Mouse (Mus musculus) embryonic facial prominence, embryonic 15.5 days (tissue): ENCODE data around the gene Zswim5. TPM values are rescaled to one million over a fixed set of nuclear protein-coding genes. Genes with fewer than 3 reads are reported as not detected.

Source experiments
- ATAC-seq: fragments of 200-750 bp; cut with Nextera tagmentation; 2 replicates; pipeline ENCODE4 v1.8.0; 2017; ENCODE audit warnings: low read depth, moderate TSS enrichment; ENCODE audit not compliant: insufficient number of reproducible peaks, low FRiP score, low TSS enrichment
- H3K27ac ChIP-seq: fragments of 300-500 bp; sonication (generic); replicated peaks from 2 replicates; pipeline ENCODE4 v1.5.1; 2015; ENCODE audit warnings: mild to moderate bottlenecking, inconsistent platforms
- H3K27me3 ChIP-seq: fragments of 300-500 bp; sonication (generic); 2 replicates; pipeline ENCODE4 v1.6.1; 2015; ENCODE audit warnings: inconsistent platforms
- H3K36me3 ChIP-seq: fragments of 300-500 bp; sonication (generic); 2 replicates; pipeline ENCODE4 v1.6.1; 2015; ENCODE audit warnings: mild to moderate bottlenecking, inconsistent platforms
- H3K4me1 ChIP-seq: fragments of 300-500 bp; sonication (generic); 2 replicates; pipeline ENCODE4 v1.6.1; 2015; ENCODE audit warnings: inconsistent platforms
- H3K4me2 ChIP-seq: fragments of 300-500 bp; sonication (generic); replicated peaks from 2 replicates; pipeline ENCODE4 v1.6.1; 2015; ENCODE audit warnings: mild to moderate bottlenecking, inconsistent platforms
- H3K4me3 ChIP-seq: fragments of 300-500 bp; sonication (generic); replicated peaks from 2 replicates; pipeline ENCODE4 v1.5.1; 2015; ENCODE audit warnings: mild to moderate bottlenecking, inconsistent platforms
- H3K9ac ChIP-seq: fragments of 300-500 bp; sonication (generic); 2 replicates; pipeline ENCODE4 v1.6.1; 2015; ENCODE audit warnings: inconsistent platforms
- H3K9me3 ChIP-seq: fragments of 300-500 bp; sonication (generic); replicated peaks from 2 replicates; pipeline ENCODE4 v1.6.1; 2016; ENCODE audit warnings: inconsistent platforms
- WGBS: fragments of 180-500 bp; shearing (Covaris S2); methylation state at CpG from one replicate; pipeline ENCODE4 v1.1.7; 2015; 5-methylcytosine and 5-hydroxymethylcytosine counted together
- polyA plus RNA-seq: library from polyadenylated mRNA; unstranded; fragments of >200 nt; fragmentation: Nextera tagmentation; extraction: Ambion mirVana; gene quantifications from 2 replicates; pipeline ENCODE4 v1.2.1, GENCODE M21; 2015

Zswim5 gene
- polyA plus RNA-seq, 1 experiment from 2014 or later, result 0.45 TPM

GRCm38 (mm10) chr4:116989731-116990130 lies 112.6 kb downstream of the Zswim5 start:
- H3K36me3 ChIP-seq, result peaks cover 11% of the 10 kb centered on the region; the same call in 1 of the 2 replicates
- H3K27me3 ChIP-seq, result no peaks in the 10 kb centered on the region
- H3K4me3 ChIP-seq, result no peak overlapping the region
- no peak overlapping the region for H3K27ac ChIP-seq
- peaks cover 18% of the 10 kb centered on the region for H3K4me1 ChIP-seq
- ATAC-seq, result no peak
- H3K4me2 ChIP-seq, result no peak overlapping the region
- no peaks in the 10 kb centered on the region for H3K9me3 ChIP-seq
- WGBS, result 61% methylated on average over 6 of the region's 6 CpGs
- no peak overlapping the region for H3K9ac ChIP-seq

- H3K4me3 ChIP-seq, result no peak overlapping the region
- H3K9me3 ChIP-seq, result no peaks in the 10 kb centered on the region
- H3K36me3 ChIP-seq, result peaks cover 11% of the 10 kb centered on the region; the same call in 1 of the 2 replicates
- no peak overlapping the region for H3K4me2 ChIP-seq
- WGBS, result 16% methylated on average over 7 of the region's 7 CpGs
- ATAC-seq, result no peak
- H3K27me3 ChIP-seq, result no peaks in the 10 kb centered on the region
- no peak overlapping the region for H3K9ac ChIP-seq
- no peak overlapping the region for H3K27ac ChIP-seq
- H3K4me1 ChIP-seq, result peaks cover 29% of the 10 kb centered on the region
Measured at GRCm38 (mm10) chr4:116991366-116991765, 114.2 kb downstream of the Zswim5 start.

DNA sequence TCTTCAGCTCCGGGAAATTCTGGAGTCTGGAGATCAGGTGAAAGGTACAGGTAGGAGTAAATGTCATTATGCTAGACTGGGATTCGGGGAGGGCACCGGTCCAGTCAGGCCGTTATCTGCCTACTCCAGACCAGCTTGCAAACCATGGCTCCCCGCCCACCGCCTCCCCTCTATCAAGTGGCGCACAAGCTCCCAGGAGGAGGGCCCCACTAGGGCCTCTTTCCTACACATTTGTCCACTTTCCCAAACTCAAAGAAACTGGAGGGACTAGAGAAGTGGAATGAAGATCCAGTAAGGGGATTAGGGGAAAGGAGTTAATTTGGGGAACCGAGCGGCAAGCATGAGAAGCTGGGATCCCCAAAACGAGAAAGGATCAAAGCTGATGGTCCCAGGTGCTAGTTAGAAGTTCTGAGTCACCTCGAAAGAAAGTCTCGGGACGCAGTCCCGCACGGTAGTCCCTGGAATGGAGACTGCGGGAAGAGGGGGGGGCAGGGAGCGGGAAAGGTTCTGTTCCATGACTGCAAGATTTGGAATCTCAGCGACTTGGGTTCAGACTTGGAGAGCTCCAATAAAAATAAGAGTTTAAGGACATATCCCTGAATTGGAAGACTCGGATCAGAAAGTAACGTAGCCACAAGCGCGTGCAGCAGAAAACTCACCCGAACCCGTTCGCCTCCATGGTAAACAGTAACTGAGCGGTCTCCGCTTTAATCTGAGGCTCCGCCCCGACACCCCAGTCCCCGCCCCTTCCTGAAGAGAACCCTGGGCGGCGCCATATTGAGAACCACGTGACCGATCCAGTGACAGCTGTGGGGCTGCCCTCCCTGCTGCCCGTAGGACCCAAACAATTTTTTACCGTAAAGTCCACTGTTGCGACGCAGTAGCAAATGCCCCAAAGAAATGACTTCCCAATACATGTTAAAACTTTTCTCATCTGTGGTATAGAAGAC lies 116.8 kb downstream of the Zswim5 start, which contains the start of gene Urod:
Urod (minus strand) TSS at position 742 of the 950 bp plus-strand sequence.
- H3K27ac ChIP-seq, result peak within 1 kb of the TSS; percentile 36; the same call in 1 of the 2 replicates
- H3K4me3 ChIP-seq, result peak within 1 kb of the TSS; percentile 99
- H3K4me1 ChIP-seq, result peaks cover 28% of the 10 kb centered on the region
- peak within 1 kb of the TSS; percentile 96 for H3K4me2 ChIP-seq
- no peaks in the 10 kb centered on the region for H3K9me3 ChIP-seq
- ATAC-seq, result peak; percentile 93
- H3K36me3 ChIP-seq, result peaks cover 17% of the 10 kb centered on the region; the same call in 1 of the 2 replicates
- H3K9ac ChIP-seq, result peak within 1 kb of the TSS; percentile 73
- 2% methylated on average over 38 of the region's 38 CpGs for WGBS
- H3K27me3 ChIP-seq, result no peaks in the 10 kb centered on the region

DNA sequence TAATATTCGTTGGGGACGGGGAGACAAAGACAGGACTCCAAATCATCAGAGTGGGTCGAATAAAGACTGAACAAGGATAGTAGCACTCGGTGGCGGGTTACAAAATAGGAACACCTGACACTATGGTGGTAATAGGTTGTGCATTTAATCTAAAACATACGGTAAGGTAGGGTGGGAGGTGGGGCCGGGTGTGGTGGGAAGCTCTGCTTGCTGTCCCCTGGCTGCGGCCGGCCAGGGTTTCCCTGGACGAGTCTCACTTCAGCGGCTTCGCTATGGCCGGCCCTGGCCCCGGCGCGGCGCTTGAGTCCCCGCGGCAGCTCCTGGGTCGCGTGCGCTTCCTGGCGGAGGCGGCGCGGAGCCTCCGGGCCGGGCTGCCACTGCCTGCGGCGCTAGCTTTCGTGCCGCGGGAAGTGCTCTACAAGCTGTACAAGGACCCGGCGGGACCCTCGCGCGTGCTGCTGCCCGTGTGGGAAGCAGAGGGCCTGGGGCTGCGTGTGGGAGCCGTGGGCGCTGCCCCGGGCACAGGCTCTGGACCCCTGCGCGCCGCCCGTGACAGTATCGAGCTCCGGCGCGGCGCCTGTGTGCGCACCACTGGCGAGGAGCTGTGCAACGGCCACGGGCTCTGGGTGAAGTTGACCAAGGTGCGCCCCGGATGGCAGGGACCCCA lies 118.1 kb downstream of the Zswim5 start, which contains the start of gene Hectd3:
Hectd3 (plus strand) TSS at position 187 of the 667 bp plus-strand sequence.
- under 1% methylated on average over 58 of the region's 58 CpGs for WGBS
- Histone ChIP-seq H3K36me3 (peaks cover 24% of the 10 kb centered on the region), H3K9ac (peak within 1 kb of the TSS; percentile 73), H3K9me3 (no peaks in the 10 kb centered on the region), H3K27ac (peak within 1 kb of the TSS; percentile 36; the same call in 1 of the 2 replicates), H3K4me2 (peak within 1 kb of the TSS; percentile 96), H3K4me1 (peaks cover 28% of the 10 kb centered on the region), H3K4me3 (peak within 1 kb of the TSS; percentile 99), H3K27me3 (no peaks in the 10 kb centered on the region)
- ATAC-seq, result peak; percentile 44; the same call in 1 of the 2 replicates

DNA sequence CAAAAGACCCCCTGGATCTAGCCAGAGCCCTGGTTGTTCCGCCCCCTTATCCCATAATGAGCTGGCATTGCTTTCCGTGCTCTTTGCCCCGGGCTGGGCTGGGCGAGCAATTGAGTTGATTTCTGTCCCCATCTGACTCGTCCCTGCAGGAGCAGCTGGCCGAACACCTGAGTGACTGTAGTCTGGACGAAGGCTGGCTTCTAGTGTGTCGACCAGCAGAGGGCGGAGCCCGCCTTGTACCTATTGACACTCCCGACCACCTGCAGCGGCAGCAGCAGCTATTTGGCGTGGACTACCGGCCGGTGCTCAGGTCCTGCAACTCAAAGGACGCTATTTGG lies 118.6 kb downstream of the Zswim5 start:
- no peak for ATAC-seq
- Histone ChIP-seq H3K9ac (peak overlapping the region; percentile 73), H3K9me3 (no peaks in the 10 kb centered on the region), H3K27me3 (no peaks in the 10 kb centered on the region), H3K4me1 (peaks cover 28% of the 10 kb centered on the region), H3K27ac (peak overlapping the region; percentile 36; the same call in 1 of the 2 replicates), H3K4me2 (peak overlapping the region; percentile 96), H3K4me3 (peak overlapping the region; percentile 99), H3K36me3 (peaks cover 24% of the 10 kb centered on the region)
- WGBS, result under 1% methylated on average over 16 of the region's 16 CpGs

DNA sequence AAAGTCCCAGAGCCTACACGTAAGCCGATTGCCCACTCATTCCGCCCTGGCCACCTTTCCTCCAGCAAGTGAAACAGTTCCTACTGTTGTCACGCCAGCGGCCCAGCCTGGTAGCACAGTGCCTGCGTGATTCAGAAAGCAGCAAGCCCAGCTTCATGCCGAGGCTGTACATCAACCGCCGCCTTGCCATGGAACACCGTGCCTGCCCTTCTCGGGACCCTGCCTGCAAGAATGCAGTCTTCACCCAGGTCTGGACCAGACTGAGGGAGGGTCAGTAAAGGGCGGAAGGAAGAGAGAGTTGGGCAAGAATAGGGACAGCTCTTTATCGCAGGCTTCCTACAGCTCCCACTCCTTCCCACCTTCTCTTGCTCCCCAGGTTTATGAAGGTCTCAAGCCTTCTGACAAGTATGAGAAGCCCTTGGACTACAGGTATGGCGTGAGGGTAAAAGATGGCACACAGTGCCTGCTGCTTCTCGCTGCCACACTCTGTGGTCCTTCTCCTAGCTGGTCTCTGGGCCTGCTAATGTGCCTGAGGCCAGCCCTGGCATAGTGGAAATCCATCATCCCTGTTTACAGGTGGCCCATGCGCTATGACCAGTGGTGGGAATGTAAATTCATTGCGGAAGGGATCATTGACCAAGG lies 122.5 kb downstream of the Zswim5 start:
- WGBS, result 89% methylated on average over 17 of the region's 17 CpGs
- H3K36me3 ChIP-seq, result peaks cover 49% of the 10 kb centered on the region
- no peak overlapping the region for H3K9ac ChIP-seq
- ATAC-seq, result no peak
- no peak overlapping the region for H3K4me3 ChIP-seq
- no peaks in the 10 kb centered on the region for H3K27me3 ChIP-seq
- H3K27ac ChIP-seq, result no peak overlapping the region
- no peak overlapping the region for H3K4me2 ChIP-seq
- peaks cover 16% of the 10 kb centered on the region for H3K4me1 ChIP-seq
- no peaks in the 10 kb centered on the region for H3K9me3 ChIP-seq

DNA sequence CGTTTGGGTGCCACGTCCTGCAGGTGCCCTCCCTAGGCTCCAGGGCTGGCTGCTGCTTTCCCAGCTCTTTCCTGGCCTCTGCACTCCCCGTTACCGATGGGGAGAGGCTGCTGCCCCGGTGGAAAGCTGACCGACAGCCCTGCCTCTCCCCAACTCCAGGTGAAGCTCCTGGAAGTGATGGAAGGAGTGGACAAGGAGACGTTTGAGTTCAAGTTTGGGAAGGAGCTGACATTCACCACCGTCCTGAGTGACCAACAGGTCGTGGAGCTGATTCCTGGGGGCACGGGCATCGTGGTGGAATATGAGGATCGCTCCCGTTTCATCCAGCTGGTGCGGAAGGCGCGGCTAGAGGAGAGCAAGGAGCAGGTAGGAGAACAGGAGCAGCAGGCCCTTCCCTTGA lies 124.8 kb downstream of the Zswim5 start:
- H3K4me2 ChIP-seq, result no peak overlapping the region
- no peak overlapping the region for H3K4me3 ChIP-seq
- H3K27ac ChIP-seq, result no peak overlapping the region
- ATAC-seq, result no peak
- 89% methylated on average over 16 of the region's 16 CpGs for WGBS
- H3K9ac ChIP-seq, result no peak overlapping the region
- no peaks in the 10 kb centered on the region for H3K27me3 ChIP-seq
- H3K9me3 ChIP-seq, result no peaks in the 10 kb centered on the region
- H3K4me1 ChIP-seq, result no peaks in the 10 kb centered on the region
- H3K36me3 ChIP-seq, result peaks cover 49% of the 10 kb centered on the region

GRCm38 (mm10) chr4:117002543-117003521 lies 125.7 kb downstream of the Zswim5 start:
- ATAC-seq, result peak; percentile 56
- Histone ChIP-seq H3K27ac (no peak overlapping the region), H3K27me3 (no peaks in the 10 kb centered on the region), H3K4me3 (0 out of 2 replicates have a peak overlapping the region, but pooled peaks have one; percentile 0), H3K4me2 (0 out of 2 replicates have a peak overlapping the region, but pooled peaks have one; percentile 1), H3K9ac (no peak overlapping the region), H3K4me1 (no peaks in the 10 kb centered on the region), H3K36me3 (peaks cover 49% of the 10 kb centered on the region), H3K9me3 (no peaks in the 10 kb centered on the region)
- WGBS, result 50% methylated on average over 38 of the region's 38 CpGs

DNA sequence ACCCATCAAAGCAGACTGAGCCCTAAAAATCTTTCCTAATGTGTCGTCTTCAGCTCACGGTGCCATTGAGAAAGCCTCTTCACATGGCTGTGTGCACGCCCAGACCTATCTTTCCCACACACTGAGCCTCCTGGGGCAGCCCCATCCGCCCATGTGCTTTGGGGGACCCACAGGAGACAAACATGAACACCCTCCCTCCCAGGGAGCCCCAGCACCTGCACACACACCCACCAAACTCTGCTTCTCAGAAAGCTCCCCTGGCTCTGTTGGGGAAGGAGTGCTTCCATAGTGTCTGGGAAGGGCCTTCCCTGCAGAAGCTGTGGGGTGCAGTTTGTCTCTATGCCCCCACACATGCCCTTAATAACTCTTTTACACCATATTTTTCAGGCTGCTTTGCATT lies 127.5 kb downstream of the Zswim5 start:
- no peak overlapping the region for H3K9ac ChIP-seq
- no peak overlapping the region for H3K4me3 ChIP-seq
- no peak overlapping the region for H3K27ac ChIP-seq
- no peak overlapping the region for H3K4me2 ChIP-seq
- WGBS, result 68% methylated on average over 4 of the region's 4 CpGs
- ATAC-seq, result no peak
- H3K4me1 ChIP-seq, result no peaks in the 10 kb centered on the region
- H3K36me3 ChIP-seq, result peaks cover 36% of the 10 kb centered on the region
- no peaks in the 10 kb centered on the region for H3K27me3 ChIP-seq
- no peaks in the 10 kb centered on the region for H3K9me3 ChIP-seq
